Comparison of ENCODE assay signal across 21 mouse cellular contexts in genomic region chr11:100569789-100570188, GRCm38 (mm10). TPM values are rescaled to one million over a fixed set of nuclear protein-coding genes. Genes with fewer than 3 reads are reported as not detected.
A peak's percentile ranks its signal among the peaks of the same experiment; 100 is the strongest.
DNase-seq lines count a peak whose midpoint lies in the region; TF ChIP-seq lines count a peak whose summit lies in the region.
"Had no signal": no experiment of that assay in that cellular context is flagged by ENCODE, and none has a peak within 500 bp of the region (broad histone marks: within the 10 kb centered on the region; RNA-seq: fewer than 3 reads in every experiment).

No protein-coding gene starts in this region.

- H3K4me2 ChIP-seq in CH12.LX (ENCODE audit: insufficient read depth, low read depth, poor library complexity, severe bottlenecking): peak overlapping the region; percentile 63

- H3K27me3 ChIP-seq in CH12.LX (replicated peaks): no peaks in the 10 kb centered on the region
- H3K27me3 ChIP-seq: neural tube, embryonic 15.5 days had no signal

- H3K27ac ChIP-seq in CH12.LX (ENCODE audit: insufficient read depth, low read depth): peak overlapping the region; percentile 92
- H3K27ac ChIP-seq: embryonic facial prominence, embryonic 12.5 days; hindbrain, postnatal 0 days; intestine, embryonic 15.5 days; limb, embryonic 10.5 days; limb, embryonic 15.5 days; liver, embryonic 13.5 days; midbrain, embryonic 12.5 days; neural tube, embryonic 15.5 days; stomach, postnatal 0 days had no signal

- no peak for TF ChIP-seq CTCF in CH12.LX (conservative IDR thresholded peaks at IDR 0.05 in 1 of 2, IDR thresholded peaks at IDR 0.05 in 1 of 2; ENCODE audit: low read depth in 2 of 2, low read length in 2 of 2)

- no peak overlapping the region for H3K9ac ChIP-seq in CH12.LX (ENCODE audit: insufficient read depth, low read depth)
- H3K9ac ChIP-seq: embryonic facial prominence, embryonic 12.5 days; forebrain, postnatal 0 days; intestine, embryonic 15.5 days; limb, embryonic 15.5 days; liver, embryonic 13.5 days; midbrain, embryonic 12.5 days; neural tube, embryonic 15.5 days had no signal

- peak; percentile 14; the same call in 1 of the 2 replicates for TF ChIP-seq EP300 in CH12.LX (IDR thresholded peaks at IDR 0.05; ENCODE audit: low read length)

- in situ Hi-C loops in CH12.LX (cut with MboI; ENCODE audit: low pct_ligation_motif_present, low pct_unique_long_range_greater_than_20kb, low sequenced_read_pairs): loop anchor here (5.0 kb wide), 2 partner anchors 53 to 128 kb away; partner anchors contain the start of gene Dnajc7

- TF ChIP-seq POLR2A in CH12.LX (IDR thresholded peaks at IDR 0.05; ENCODE audit: low read depth, low read length): no peak

- dilution Hi-C loops in CH12.LX (cut with MboI; ENCODE audit: extremely low pct_ligation_motif_present, extremely low pct_unique_long_range_greater_than_20kb, low sequenced_read_pairs): no loop called here

- no peaks in the 10 kb centered on the region for H3K79me2 ChIP-seq in CH12.LX (replicated peaks; ENCODE audit: control insufficient read depth, extremely low read depth, insufficient read depth, poor library complexity, severe bottlenecking)

- H3K4me3 ChIP-seq in CH12.LX (replicated peaks in 1 of 3; ENCODE audit: low read depth in 2 of 3, low read length in 2 of 3, poor library complexity in 1 of 3): peak overlapping the region; percentile 35 to 39 (median 37)
- H3K4me3 ChIP-seq: liver, embryonic 13.5 days had no signal

- no peak for TF ChIP-seq RAD21 in CH12.LX (IDR thresholded peaks at IDR 0.05; ENCODE audit: low read depth, low read length)

- H3K4me1 ChIP-seq in CH12.LX (ENCODE audit: control insufficient read depth in 1 of 2, insufficient read depth in 2 of 2): peaks cover 28 to 59% of the 10 kb centered on the region in 2 experiments

- DNase-seq in 3134 (ENCODE audit: extremely low read depth, insufficient read length, low spot score): peak; percentile 85
- no peak for DNase-seq in CH12.LX (ENCODE audit: extremely low read depth)
- peak; percentile 91 for DNase-seq in adrenal gland, adult 2 months
- DNase-seq in adrenal gland, postnatal 36 days: peak; percentile 88 to 89
- DNase-seq in embryo, embryonic 9.5 days (ENCODE audit: extremely low spot score): no peak
- DNase-seq in thymus, postnatal 36 days: no peak
- DNase-seq in kidney, adult 8-10 months: no peak

- H3K36me3 ChIP-seq in CH12.LX (replicated peaks in 1 of 2; ENCODE audit: control insufficient read depth in 1 of 2, insufficient read depth in 1 of 2, low read length in 1 of 2): peaks cover 0 to 2% of the 10 kb centered on the region in 2 experiments
- H3K36me3 ChIP-seq: embryonic facial prominence, embryonic 12.5 days; forebrain, embryonic 10.5 days; G1E; intestine, embryonic 15.5 days; limb, embryonic 10.5 days; limb, embryonic 15.5 days; liver, embryonic 13.5 days; midbrain, embryonic 12.5 days; neural tube, embryonic 15.5 days had no signal

- H3K9me3 ChIP-seq in CH12.LX (replicated peaks; ENCODE audit: low read length): no peaks in the 10 kb centered on the region
- H3K9me3 ChIP-seq: embryonic facial prominence, embryonic 12.5 days; forebrain, embryonic 10.5 days; G1E; intestine, embryonic 15.5 days; limb, embryonic 10.5 days; limb, embryonic 15.5 days; liver, embryonic 13.5 days; megakaryocyte, embryonic 14.5 days; midbrain, embryonic 12.5 days; neural tube, embryonic 15.5 days had no signal

TF ChIP-seq in CH12.LX, 34 proteins besides CTCF, POLR2A, EP300 and RAD21:
- TF ChIP-seq IRF4 (IDR thresholded peaks at IDR 0.05; ENCODE audit: low read depth, low read length): no peak
- 0 out of 2 replicates have a peak, but pooled peaks have one; percentile 17 for TF ChIP-seq CHD2 (IDR thresholded peaks at IDR 0.05; ENCODE audit: low read length)
- TF ChIP-seq ZMIZ1 (IDR thresholded peaks at IDR 0.05; ENCODE audit: low read depth, low read length): no peak
- no peak for TF ChIP-seq NELFE (IDR thresholded peaks at IDR 0.05; ENCODE audit: low read depth, low read length)
- no peak for TF ChIP-seq TCF12 (IDR thresholded peaks at IDR 0.05; ENCODE audit: low read depth, low read length)
- TF ChIP-seq KAT2A (IDR thresholded peaks at IDR 0.05; ENCODE audit: insufficient replicate concordance, low read length): no peak
- TF ChIP-seq SIN3A (IDR thresholded peaks at IDR 0.05; ENCODE audit: low read length): no peak
- no peak for TF ChIP-seq UBTF (IDR thresholded peaks at IDR 0.05; ENCODE audit: low read depth, low read length)
- no peak for TF ChIP-seq SMC3 (IDR thresholded peaks at IDR 0.05; ENCODE audit: low read depth, low read length)
- TF ChIP-seq ZNF384 (IDR thresholded peaks at IDR 0.05; ENCODE audit: low read depth, low read length): peak; percentile 72
- TF ChIP-seq NRF1 (IDR thresholded peaks at IDR 0.05; ENCODE audit: low read depth, low read length): no peak

RNA-seq across cellular contexts. Expression of gene Cnp, which starts 4.9 kb away (rescaled TPM):
- 80.2 and 91.6 TPM in 2 replicates for total RNA-seq in CH12.LX (2012; rRNA removed)
- 75.9 and 87.8 TPM in 2 replicates for total RNA-seq in CH12.LX (2014; rRNA removed)
- polyA plus RNA-seq in CH12.LX (2012; ENCODE audit: insufficient read length, low read depth): 77.7 and 81.2 TPM in 2 replicates
- 10 to 100 TPM; 38.3 to 55.4 TPM for total RNA-seq in adrenal gland, adult 2 months (2021)
- 29.4 and 36.5 TPM in 2 replicates for polyA plus RNA-seq in adrenal gland, adult 2 months (2012; rRNA removed)
- 10 to 100 TPM; 46.5 to 60.7 TPM for total RNA-seq in adrenal gland, postnatal 36 days (2021)

RNA-seq across cellular contexts. Expression of gene Ttc25, which starts 24.4 kb away (rescaled TPM):
- total RNA-seq in CH12.LX (2012; rRNA removed) (1.3 and 1.8 TPM in 2 replicates), CH12.LX (2014; rRNA removed) (0.51 and 0.70 TPM in 2 replicates)
- polyA plus RNA-seq in CH12.LX (2012; ENCODE audit: insufficient read length, low read depth): 6.4 and 12.8 TPM in 2 replicates
- total RNA-seq in adrenal gland, adult 2 months (2021): 10 to 100 TPM in 1 of 2 experiments, 1 to 10 TPM in 1; 3.5 to 11.4 TPM
- 1.3 and 1.6 TPM in 2 replicates for polyA plus RNA-seq in adrenal gland, adult 2 months (2012; rRNA removed)
- total RNA-seq in adrenal gland, postnatal 36 days (2021): 1 to 10 TPM; 5.6 to 7.7 TPM
- polyA plus RNA-seq: large intestine, adult 2 months had no signal

RNA-seq across cellular contexts. Expression of gene Acly, which starts 42.0 kb away (rescaled TPM):
- 246 and 263 TPM in 2 replicates for total RNA-seq in CH12.LX (2012; rRNA removed)
- 245 and 277 TPM in 2 replicates for total RNA-seq in CH12.LX (2014; rRNA removed)
- polyA plus RNA-seq in CH12.LX (2012; ENCODE audit: insufficient read length, low read depth): 196 and 213 TPM in 2 replicates
- total RNA-seq in adrenal gland, adult 2 months (2021): 1,000 to 10,000 TPM; 1,249 to 2,157 TPM
- polyA plus RNA-seq in adrenal gland, adult 2 months (2012; rRNA removed): 567 and 624 TPM in 2 replicates
- total RNA-seq in adrenal gland, postnatal 36 days (2021): 1,000 to 10,000 TPM; 1,688 to 2,194 TPM

RNA-seq across cellular contexts. Expression of gene Nkiras2, which starts 49.3 kb away (rescaled TPM):
- 59.9 and 70.0 TPM in 2 replicates for total RNA-seq in CH12.LX (2012; rRNA removed)
- 46.6 and 53.8 TPM in 2 replicates for total RNA-seq in CH12.LX (2014; rRNA removed)
- 57.9 and 60.0 TPM in 2 replicates for polyA plus RNA-seq in CH12.LX (2012; ENCODE audit: insufficient read length, low read depth)
- total RNA-seq in adrenal gland, adult 2 months (2021): 10 to 100 TPM; 32.5 to 36.0 TPM
- 50.9 and 59.4 TPM in 2 replicates for polyA plus RNA-seq in adrenal gland, adult 2 months (2012; rRNA removed)
- 10 to 100 TPM; 32.9 to 43.6 TPM for total RNA-seq in adrenal gland, postnatal 36 days (2021)

RNA-seq across cellular contexts. Expression of gene Dnajc7, which starts 50.2 kb away (rescaled TPM):
- total RNA-seq in CH12.LX (2012; rRNA removed): 249 and 250 TPM in 2 replicates
- 123 and 141 TPM in 2 replicates for total RNA-seq in CH12.LX (2014; rRNA removed)
- 455 and 516 TPM in 2 replicates for polyA plus RNA-seq in CH12.LX (2012; ENCODE audit: insufficient read length, low read depth)
- total RNA-seq in adrenal gland, adult 2 months (2021): 100 to 1,000 TPM; 174 to 177 TPM
- polyA plus RNA-seq in adrenal gland, adult 2 months (2012; rRNA removed): 9.3 and 11.7 TPM in 2 replicates
- 100 to 1,000 TPM; 207 to 222 TPM for total RNA-seq in adrenal gland, postnatal 36 days (2021)

Comparison
In these comparisons a context has a peak if more than half of its experiments do, and no peak if none do; other contexts are left out.
1. DNase-seq: peak in 3134 (single experiment), adrenal gland, adult 2 months (single experiment) and adrenal gland, postnatal 36 days (2 of 2); none in CH12.LX (single experiment), embryo, embryonic 9.5 days (single experiment), thymus, postnatal 36 days (0 of 2) and kidney, adult 8-10 months (0 of 2).
2. RNA of gene Acly, which starts 42.0 kb away (total RNA-seq): 1,688 to 2,194 TPM in adrenal gland, postnatal 36 days and 1,249 to 2,157 TPM in adrenal gland, adult 2 months; 245 to 277 TPM in CH12.LX; every median in the first group is over 4 times any median in the second.